Mouse (Mus musculus): ENCODE measurements around the gene Ifitm6.
A peak's percentile ranks its signal among the peaks of the same experiment; 100 is the strongest.
"Not testable (repeated sequence)": the region's sequence is repeated elsewhere in the genome, so short reads cannot be mapped to it uniquely, and the experiment has no call there.

The Ifitm6 gene

GRCm38 (mm10) chr7:141008312-141008761 lies 9.4 kb downstream of the Ifitm6 start:
- no peak for DNase-seq

- DNase-seq: peak; percentile 61
Observed at GRCm38 (mm10) chr7:141006914-141007313, 10.8 kb downstream of the Ifitm6 start.

DNA sequence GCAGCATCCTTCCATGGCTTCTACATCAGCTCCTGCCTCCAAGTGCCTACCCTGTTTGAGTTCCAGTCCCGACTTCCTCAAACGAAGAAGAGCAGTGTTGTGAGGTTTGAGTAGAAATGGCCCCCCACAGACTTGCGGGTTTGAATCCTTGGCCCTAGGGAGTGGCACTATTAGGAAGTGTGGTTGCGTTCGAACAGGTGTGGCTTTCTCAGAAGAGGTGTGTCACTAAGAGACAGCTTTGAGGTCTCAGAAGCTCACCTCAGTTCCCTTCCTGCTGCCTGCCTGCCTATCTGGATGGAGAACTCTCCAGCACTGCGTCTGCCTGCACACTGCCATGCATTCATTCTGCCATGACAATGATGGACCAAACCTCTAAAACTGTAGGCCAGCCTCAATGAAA lies 11.3 kb downstream of the Ifitm6 start:
- DNase-seq: no peak

- no peak for DNase-seq
Observed at GRCm38 (mm10) chr7:141003248-141004010, 14.3 kb downstream of the Ifitm6 start.

DNA sequence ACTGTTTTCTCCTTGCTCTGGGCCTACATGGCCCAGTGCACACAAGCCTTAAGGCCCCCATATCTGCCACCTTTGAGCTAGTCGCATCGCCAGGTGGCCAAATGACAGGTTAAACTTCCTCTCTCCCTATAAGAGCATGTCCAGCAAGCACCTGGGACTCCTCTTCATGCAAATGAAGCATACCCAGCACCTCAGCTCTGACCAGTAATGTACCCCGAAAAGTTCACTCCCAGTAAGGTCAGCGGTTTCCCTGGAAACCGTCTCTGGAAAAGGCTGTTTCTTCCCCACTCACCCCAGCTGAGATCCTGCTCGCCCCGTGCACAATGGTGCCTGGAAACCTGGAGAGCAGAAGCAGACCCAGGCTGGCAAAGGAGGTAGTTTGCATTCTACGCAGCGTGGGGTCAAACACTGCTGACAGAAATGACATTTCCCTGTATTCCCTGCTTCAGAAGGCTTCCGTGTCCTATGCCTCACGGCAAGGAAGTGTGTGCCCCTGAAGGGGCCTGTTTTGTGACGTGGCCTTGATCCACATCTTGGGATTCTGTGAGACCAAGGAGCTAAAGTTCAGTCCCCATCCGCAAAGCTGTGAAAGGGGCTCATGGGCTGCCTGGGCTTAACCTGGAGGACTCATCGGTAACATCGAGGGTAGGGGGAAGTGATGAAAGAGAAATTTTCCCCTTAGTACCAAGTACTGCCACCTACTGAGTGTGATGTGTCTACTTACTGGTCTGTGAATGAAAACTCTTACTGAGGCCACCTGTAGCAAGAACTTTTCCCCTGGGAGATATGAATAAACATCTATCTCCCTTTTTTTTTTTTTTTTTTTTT lies 16.6 kb downstream of the Ifitm6 start:
- DNase-seq: no peak

DNA sequence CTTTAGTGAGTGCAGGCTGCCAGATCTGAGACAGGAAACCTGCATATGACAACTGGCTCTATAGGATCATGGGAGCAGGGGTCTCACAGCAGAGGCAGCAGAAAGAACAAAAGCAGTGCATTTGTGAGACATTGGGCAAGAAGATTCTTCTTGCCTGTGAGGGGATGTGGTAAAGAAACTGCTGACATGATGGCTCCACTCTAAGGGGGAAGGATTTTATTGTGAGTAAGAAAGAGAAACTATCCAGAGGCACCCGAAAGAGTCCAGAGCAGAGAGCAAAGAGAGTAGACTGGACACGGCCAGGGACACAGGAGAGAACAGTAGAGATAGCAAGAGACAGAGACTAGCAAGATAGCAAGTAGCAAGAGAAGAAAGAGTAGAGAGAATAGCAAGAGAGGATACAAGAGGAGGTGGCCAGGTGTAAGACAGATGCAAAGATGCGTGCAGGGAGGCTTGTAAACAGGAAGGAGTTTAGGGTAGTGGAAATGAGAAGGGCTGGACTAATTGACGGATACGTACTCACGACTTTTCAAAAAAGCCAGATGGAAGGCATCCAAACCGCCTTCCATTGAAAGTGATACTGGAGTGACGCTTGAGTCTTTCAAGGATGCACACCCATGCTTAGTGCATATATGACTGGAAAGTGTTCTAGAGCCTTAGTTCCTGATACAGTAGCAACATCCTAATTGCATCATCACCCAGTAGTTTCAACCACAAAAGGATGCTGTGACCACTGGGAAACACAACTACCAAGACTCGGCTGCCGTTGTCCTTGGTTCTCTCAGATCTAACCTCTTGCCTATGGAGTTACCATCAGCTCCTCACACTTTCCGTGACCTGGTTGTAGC lies 18.6 kb downstream of the Ifitm6 start:
- DNase-seq: no peak

GRCm38 (mm10) chr7:140997817-140998216 lies 19.9 kb downstream of the Ifitm6 start:
- DNase-seq: no peak

GRCm38 (mm10) chr7:140991117-140991689 lies 26.5 kb downstream of the Ifitm6 start:
- no peak for DNase-seq

DNA sequence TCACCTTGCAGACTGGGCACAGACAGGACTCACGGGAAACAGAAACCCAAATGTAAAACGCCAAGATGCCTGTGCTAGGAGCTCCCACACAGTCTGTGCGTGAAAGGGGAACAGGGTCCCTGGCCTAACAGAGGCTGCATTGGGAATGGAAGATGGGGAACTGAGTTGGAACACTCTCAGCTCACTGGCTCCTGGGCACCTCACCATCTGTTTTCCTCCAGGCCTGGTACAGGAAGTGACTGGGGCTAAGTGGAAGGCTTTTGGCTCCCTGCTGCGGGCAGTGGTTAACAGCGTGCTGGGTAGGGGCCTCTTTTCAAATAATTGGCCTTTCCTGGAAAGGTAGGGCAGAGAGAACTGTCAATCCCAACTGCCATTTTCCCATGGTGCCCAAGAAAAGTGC lies 27.1 kb downstream of the Ifitm6 start:
- DNase-seq: no peak

DNA sequence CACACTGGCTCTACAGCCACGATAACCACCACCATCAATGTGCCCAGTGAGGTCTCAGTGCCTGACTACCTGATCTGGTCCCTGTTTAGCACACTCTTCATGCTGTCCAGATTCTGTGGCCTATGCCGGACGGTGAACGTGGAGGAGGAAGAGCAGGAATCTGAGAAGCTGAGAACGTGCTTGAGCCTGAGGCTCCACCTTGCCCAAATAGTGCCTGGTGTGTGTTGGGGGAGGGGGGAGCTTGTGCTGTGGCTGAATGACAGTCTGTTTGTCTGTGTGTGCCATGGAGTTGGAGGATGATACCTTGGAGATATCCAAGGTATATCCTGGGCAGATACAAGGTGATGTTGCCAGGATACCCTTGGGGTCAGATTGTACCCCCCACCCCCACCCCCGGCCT lies 27.5 kb downstream of the Ifitm6 start:
- DNase-seq: no peak

GRCm38 (mm10) chr7:140989022-140989421 lies 28.7 kb downstream of the Ifitm6 start:
- DNase-seq: no peak

GRCm38 (mm10) chr7:140987182-140988138 lies 30.3 kb downstream of the Ifitm6 start:
- no peak for DNase-seq

- DNase-seq: no peak
Observed at GRCm38 (mm10) chr7:140982971-140983370, 34.8 kb downstream of the Ifitm6 start.

DNA sequence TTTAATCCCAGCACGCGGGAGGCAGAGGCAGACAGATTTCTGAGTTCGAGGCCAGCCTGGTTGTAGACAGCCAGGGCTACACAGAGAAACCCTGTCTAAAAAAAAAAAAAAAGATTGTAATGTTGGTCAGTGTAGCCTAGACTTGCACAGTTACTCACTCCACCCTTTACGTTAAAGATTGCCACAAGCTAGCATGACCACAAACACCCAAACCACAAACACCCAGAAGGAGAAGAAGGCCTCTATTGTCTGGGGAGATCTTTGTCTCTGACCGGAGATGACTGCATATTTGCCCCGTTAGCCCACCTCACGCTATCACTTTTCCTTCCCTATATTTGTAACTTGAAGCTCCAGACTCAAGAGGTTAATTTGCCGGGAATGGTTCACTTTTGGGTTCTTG lies 36.0 kb downstream of the Ifitm6 start:
- no peak for DNase-seq

DNA sequence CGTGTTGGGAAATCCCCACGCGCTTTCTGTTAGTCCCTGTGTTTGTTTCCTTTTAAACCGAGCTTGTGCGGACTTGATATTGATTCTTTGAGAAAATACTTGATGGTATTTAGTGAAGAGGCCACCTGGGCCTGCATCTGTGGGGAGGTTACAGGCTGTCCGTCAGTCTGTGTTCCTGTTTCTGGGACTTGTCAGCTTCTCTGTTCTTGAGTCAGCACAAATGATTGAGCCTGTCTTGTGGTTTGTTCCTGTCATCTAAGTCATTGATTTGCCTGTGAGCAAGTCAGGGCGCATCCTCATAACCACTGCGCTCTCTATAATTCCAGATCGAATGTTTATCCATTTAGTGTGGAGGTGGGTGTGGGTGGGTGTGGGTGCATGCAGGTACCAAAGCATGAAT lies 41.0 kb downstream of the Ifitm6 start:
- not testable (repeated sequence) for DNase-seq

- no peak for DNase-seq
Observed at GRCm38 (mm10) chr7:140975465-140975864, 42.3 kb downstream of the Ifitm6 start.

- DNase-seq: no peak
Observed at GRCm38 (mm10) chr7:140974940-140975339, 42.8 kb downstream of the Ifitm6 start.

GRCm38 (mm10) chr7:140973396-140974165 lies 44.1 kb downstream of the Ifitm6 start:
- DNase-seq: no peak

- DNase-seq: no peak
Observed at GRCm38 (mm10) chr7:140971479-140972171, 46.1 kb downstream of the Ifitm6 start.

DNA sequence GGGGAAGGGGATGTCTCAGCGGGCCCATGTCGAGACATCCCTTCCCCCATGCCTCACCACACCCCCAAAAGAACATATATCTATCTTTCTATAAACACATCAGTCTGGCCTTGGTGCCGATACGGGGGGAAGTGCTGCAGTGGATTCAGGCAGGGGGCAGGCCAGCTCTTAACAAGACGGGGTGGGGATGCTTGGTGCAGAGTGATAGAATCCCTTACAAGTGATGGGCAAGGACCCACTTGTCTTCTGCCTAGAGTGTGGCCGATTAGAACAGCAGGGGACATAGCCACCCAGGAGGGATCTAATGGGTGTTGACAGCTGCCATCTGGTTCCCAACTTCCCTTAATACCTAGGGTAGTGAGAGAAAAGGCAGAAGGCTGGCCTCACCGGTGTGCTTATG lies 46.8 kb downstream of the Ifitm6 start:
- DNase-seq: no peak
